In the genomic region with DNA sequence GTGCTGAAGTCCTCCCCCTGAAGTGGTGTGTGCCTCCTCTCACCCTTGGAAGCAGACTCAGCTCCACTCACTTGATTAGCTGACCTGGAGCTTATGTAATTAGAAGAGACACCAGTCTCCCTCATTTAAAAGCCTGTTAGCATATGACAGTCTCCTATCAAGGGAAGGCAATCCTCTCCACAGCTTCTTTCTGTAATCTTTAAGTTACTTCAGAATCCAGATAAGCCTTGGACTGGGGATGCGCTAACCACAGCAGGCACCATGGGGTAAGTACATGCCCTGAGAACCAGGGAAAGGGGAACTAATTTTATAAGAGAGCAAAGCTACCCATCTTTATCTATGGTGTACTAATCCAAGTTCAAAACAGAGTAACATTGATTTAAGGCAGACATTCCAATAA, we compare ENCODE assay signal across 1 mouse cellular context.
TF ChIP-seq lines count a peak whose summit lies in the region.

Gene Arhgef33, plus strand, starts transcription at position 157 of the 400 bp plus-strand sequence.

TF ChIP-seq in MEL, 35 proteins besides CTCF, POLR2A, EP300 and RAD21 (continued from another document):
- peak; percentile 97 for TF ChIP-seq RCOR1 (IDR thresholded peaks at IDR 0.05; ENCODE audit: low read depth, low read length)
- no peak for TF ChIP-seq E2F4 (IDR thresholded peaks at IDR 0.05; ENCODE audit: borderline replicate concordance, low read depth, low read length)
- no peak for TF ChIP-seq MAFK (IDR thresholded peaks at IDR 0.05; ENCODE audit: borderline replicate concordance, low read depth, low read length)
- no peak for TF ChIP-seq NELFE (IDR thresholded peaks at IDR 0.05; ENCODE audit: low read depth, low read length)
- TF ChIP-seq MAZ (IDR thresholded peaks at IDR 0.05; ENCODE audit: low read depth, low read length): no peak
- TF ChIP-seq MXI1 (IDR thresholded peaks at IDR 0.05; ENCODE audit: low read depth, low read length): no peak
